Mouse (Mus musculus) CH12.LX (cell line): ENCODE measurements around the gene Prr14l. TPM values are rescaled to one million over a fixed set of nuclear protein-coding genes. Genes with fewer than 3 reads are reported as not detected.

Source experiments
- DNase-seq: peaks from one replicate; pipeline ENCODE4 v3.0.0-alpha.2; 2013; ENCODE audit errors: extremely low read depth
- H3K27ac ChIP-seq: 2 replicates; pipeline ENCODE4 v1.5.1; 2012; ENCODE audit warnings: low read depth, mild to moderate bottlenecking, control low read depth, moderate library complexity; ENCODE audit not compliant: insufficient read depth
- H3K27me3 ChIP-seq: replicated peaks from 2 replicates; pipeline ENCODE3; 2012; ENCODE audit warnings: inconsistent platforms
- H3K36me3 ChIP-seq, 2 experiments: replicated peaks in 1 of 2; 2 replicates each; pipeline versions ENCODE3 to v1.6.1; 2012; ENCODE audit warnings: inconsistent platforms in 1 of 2, low read length in 1 of 2, mild to moderate bottlenecking in 1 of 2, mixed read lengths in 1 of 2, moderate library complexity in 1 of 2; ENCODE audit not compliant: control insufficient read depth in 1 of 2, insufficient read depth in 1 of 2
- H3K4me1 ChIP-seq, 2 experiments: 2 replicates each; pipeline ENCODE4 v1.6.1; 2012; ENCODE audit warnings: inconsistent platforms in 1 of 2, moderate library complexity in 1 of 2; ENCODE audit not compliant: insufficient read depth in 2 of 2, control insufficient read depth in 1 of 2
- H3K4me2 ChIP-seq: 2 replicates; pipeline ENCODE4 v1.6.1; 2012; ENCODE audit warnings: low read depth, mild to moderate bottlenecking, control low read depth; ENCODE audit not compliant: poor library complexity, insufficient read depth, severe bottlenecking
- H3K4me3 ChIP-seq, 3 experiments: fragments of 150-350 bp in 1 of 3; sonication (generic) in 1 of 3; replicated peaks in 1 of 3; 2 replicates each; pipeline versions ENCODE3 to v1.5.1; 2011 to 2012; ENCODE audit warnings: low read depth in 2 of 3, low read length in 2 of 3, mild to moderate bottlenecking in 2 of 3, moderate library complexity in 2 of 3, control low read depth in 1 of 3, improper control_type of control experiment in 1 of 3, inconsistent platforms in 1 of 3, mixed read lengths in 1 of 3; ENCODE audit not compliant: poor library complexity in 1 of 3
- H3K79me2 ChIP-seq: replicated peaks from 2 replicates; pipeline ENCODE4 v1.6.1; 2012; ENCODE audit warnings: mild to moderate bottlenecking, moderate library complexity; ENCODE audit not compliant: control insufficient read depth, poor library complexity, insufficient read depth, severe bottlenecking; ENCODE audit errors: extremely low read depth
- H3K9ac ChIP-seq: 2 replicates; pipeline ENCODE4 v1.6.1; 2012; ENCODE audit warnings: low read depth, mild to moderate bottlenecking, control low read depth, moderate library complexity; ENCODE audit not compliant: insufficient read depth
- H3K9me3 ChIP-seq: replicated peaks from 2 replicates; pipeline ENCODE3; 2012; ENCODE audit warnings: low read length, inconsistent platforms, mixed read lengths
- CHD1 ChIP-seq: IDR thresholded peaks from 2 replicates; pipeline ENCODE4 v1.6.1; 2012; ENCODE audit warnings: low read depth, low read length, improper control_type of control experiment, inconsistent platforms
- CHD2 ChIP-seq: IDR thresholded peaks from 2 replicates; pipeline ENCODE4 v1.6.1; 2011; ENCODE audit warnings: low read length, improper control_type of control experiment
- CTCF ChIP-seq, 2 experiments: IDR thresholded peaks in 1 of 2; conservative IDR thresholded peaks in 1 of 2; 2 replicates each; pipeline ENCODE4 v1.5.1; 2011 to 2012; ENCODE audit warnings: low read depth in 2 of 2, low read length in 2 of 2, improper control_type of control experiment in 1 of 2, inconsistent platforms in 1 of 2, mild to moderate bottlenecking in 1 of 2, moderate library complexity in 1 of 2
- E2F4 ChIP-seq: IDR thresholded peaks from 2 replicates; pipeline ENCODE4 v1.6.1; 2011; ENCODE audit warnings: low read depth, low read length, improper control_type of control experiment; ENCODE audit not compliant: insufficient replicate concordance
- ELF1 ChIP-seq: IDR thresholded peaks from 2 replicates; pipeline ENCODE4 v1.6.1; 2014; ENCODE audit warnings: low read depth, mild to moderate bottlenecking, inconsistent platforms, low read length, improper control_type of control experiment
- EP300 ChIP-seq: IDR thresholded peaks from 2 replicates; pipeline ENCODE4 v1.6.1; 2011; ENCODE audit warnings: low read length, improper control_type of control experiment
- ETS1 ChIP-seq: conservative IDR thresholded peaks from 2 replicates; pipeline ENCODE4 v1.6.1; 2012; ENCODE audit warnings: low read depth, mild to moderate bottlenecking, inconsistent platforms, low read length, improper control_type of control experiment, moderate library complexity
- GABPA ChIP-seq: IDR thresholded peaks from 2 replicates; pipeline ENCODE4 v1.6.1; 2012; ENCODE audit warnings: low read depth, low read length, improper control_type of control experiment, inconsistent platforms; ENCODE audit not compliant: insufficient replicate concordance
- HCFC1 ChIP-seq: IDR thresholded peaks from 2 replicates; pipeline ENCODE4 v1.6.1; 2012; ENCODE audit warnings: low read depth, mild to moderate bottlenecking, inconsistent platforms, low read length, improper control_type of control experiment
- IRF4 ChIP-seq: IDR thresholded peaks from 2 replicates; pipeline ENCODE4 v1.6.1; 2014; ENCODE audit warnings: low read depth, mild to moderate bottlenecking, inconsistent platforms, low read length, improper control_type of control experiment
- KAT2A ChIP-seq: IDR thresholded peaks from 2 replicates; pipeline ENCODE4 v1.6.1; 2012; ENCODE audit warnings: low read length, improper control_type of control experiment, inconsistent platforms; ENCODE audit not compliant: insufficient replicate concordance
- MAFK ChIP-seq: IDR thresholded peaks from 2 replicates; pipeline ENCODE4 v1.6.1; 2011; ENCODE audit warnings: low read length, improper control_type of control experiment; ENCODE audit not compliant: insufficient replicate concordance
- MAX ChIP-seq: IDR thresholded peaks from 2 replicates; pipeline ENCODE4 v1.6.1; 2011; ENCODE audit warnings: low read length, improper control_type of control experiment
- MAZ ChIP-seq: IDR thresholded peaks from 2 replicates; pipeline ENCODE4 v1.6.1; 2012; ENCODE audit warnings: low read depth, mild to moderate bottlenecking, inconsistent platforms, low read length, improper control_type of control experiment, moderate library complexity
- MEF2A ChIP-seq: IDR thresholded peaks from 2 replicates; pipeline ENCODE4 v1.6.1; 2014; ENCODE audit warnings: low read depth, mild to moderate bottlenecking, inconsistent platforms, low read length, improper control_type of control experiment, borderline replicate concordance
- MXI1 ChIP-seq: IDR thresholded peaks from 2 replicates; pipeline ENCODE4 v1.6.1; 2011; ENCODE audit warnings: mild to moderate bottlenecking, low read depth, low read length, improper control_type of control experiment
- MYC ChIP-seq: IDR thresholded peaks from 2 replicates; pipeline ENCODE4 v1.6.1; 2011; ENCODE audit warnings: low read depth, mild to moderate bottlenecking, improper control_type of control experiment, low read length
- NELFE ChIP-seq: IDR thresholded peaks from 2 replicates; pipeline ENCODE4 v1.6.1; 2011; ENCODE audit warnings: low read depth, low read length, improper control_type of control experiment
- NRF1 ChIP-seq: IDR thresholded peaks from 2 replicates; pipeline ENCODE4 v1.6.1; 2014; ENCODE audit warnings: low read depth, mild to moderate bottlenecking, inconsistent platforms, low read length, improper control_type of control experiment, moderate library complexity
- PAX5 ChIP-seq: IDR thresholded peaks from 2 replicates; pipeline ENCODE4 v1.6.1; 2012; ENCODE audit warnings: low read length, inconsistent platforms, mixed read lengths
- POLR2A ChIP-seq: IDR thresholded peaks from 2 replicates; pipeline ENCODE4 v1.6.1; 2011; ENCODE audit warnings: low read depth, mild to moderate bottlenecking, improper control_type of control experiment, low read length
- POLR2AphosphoS2 ChIP-seq: IDR thresholded peaks from 2 replicates; pipeline ENCODE4 v1.6.1; 2011; ENCODE audit warnings: low read depth, low read length, improper control_type of control experiment
- RAD21 ChIP-seq: IDR thresholded peaks from 2 replicates; pipeline ENCODE4 v1.6.1; 2011; ENCODE audit warnings: low read depth, mild to moderate bottlenecking, low read length, improper control_type of control experiment, moderate library complexity
- RCOR1 ChIP-seq: conservative IDR thresholded peaks from 2 replicates; pipeline ENCODE4 v1.6.1; 2012; ENCODE audit warnings: low read depth, mild to moderate bottlenecking, inconsistent platforms, low read length, improper control_type of control experiment
- SIN3A ChIP-seq: IDR thresholded peaks from 2 replicates; pipeline ENCODE4 v1.6.1; 2012; ENCODE audit warnings: low read length, improper control_type of control experiment, inconsistent platforms
- SMC3 ChIP-seq: IDR thresholded peaks from 2 replicates; pipeline ENCODE4 v1.6.1; 2011; ENCODE audit warnings: low read depth, low read length, improper control_type of control experiment
- TBP ChIP-seq: conservative IDR thresholded peaks from 2 replicates; pipeline ENCODE4 v1.6.1; 2011; ENCODE audit warnings: low read depth, low read length, improper control_type of control experiment
- TCF12 ChIP-seq: IDR thresholded peaks from 2 replicates; pipeline ENCODE4 v1.6.1; 2014; ENCODE audit warnings: low read depth, mild to moderate bottlenecking, inconsistent platforms, low read length, improper control_type of control experiment
- UBTF ChIP-seq: IDR thresholded peaks from 2 replicates; pipeline ENCODE4 v1.6.1; 2012; ENCODE audit warnings: low read depth, mild to moderate bottlenecking, inconsistent platforms, low read length, improper control_type of control experiment, moderate library complexity
- USF1 ChIP-seq: IDR thresholded peaks from 2 replicates; pipeline ENCODE4 v1.6.1; 2014; ENCODE audit warnings: low read depth, mild to moderate bottlenecking, inconsistent platforms, low read length, improper control_type of control experiment
- USF2 ChIP-seq: conservative IDR thresholded peaks from 2 replicates; pipeline ENCODE4 v1.6.1; 2011; ENCODE audit warnings: low read depth, low read length, improper control_type of control experiment
- ZKSCAN1 ChIP-seq: IDR thresholded peaks from 2 replicates; pipeline ENCODE4 v1.6.1; 2012; ENCODE audit warnings: low read depth, inconsistent platforms, low read length, improper control_type of control experiment, borderline replicate concordance
- ZMIZ1 ChIP-seq: IDR thresholded peaks from 2 replicates; pipeline ENCODE4 v1.6.1; 2012; ENCODE audit warnings: low read depth, mild to moderate bottlenecking, inconsistent platforms, low read length, improper control_type of control experiment
- ZNF384 ChIP-seq: IDR thresholded peaks from 2 replicates; pipeline ENCODE4 v1.6.1; 2012; ENCODE audit warnings: low read depth, low read length, improper control_type of control experiment, inconsistent platforms
- dilution Hi-C: fragments of 300-500 bp; cut with MboI; formaldehyde crosslinking; loops from 2 replicates; pipeline ENCODE4 v1.14.3; 2020; ENCODE audit warnings: low sequenced_read_pairs; ENCODE audit not compliant: extremely low pct_unique_long_range_greater_than_20kb, extremely low pct_ligation_motif_present
- in situ Hi-C: fragments of 300-500 bp; cut with MboI; formaldehyde crosslinking; loops from 3 replicates; pipeline ENCODE4 v1.14.3; 2019; ENCODE audit warnings: low sequenced_read_pairs, low pct_ligation_motif_present, low pct_unique_long_range_greater_than_20kb, mixed read lengths
- polyA plus RNA-seq: library from polyadenylated mRNA; unstranded; fragments of >175 nt; gene quantifications from 2 replicates; pipeline ENCODE4 v1.2.1, GENCODE M21; 2012; ENCODE audit warnings: low read depth; ENCODE audit not compliant: insufficient read length
- total RNA-seq, 2 experiments: library from RNA; depleted of rRNA; stranded (reverse); fragments of 300-350 nt in 1 of 2; fragments of >200 nt in 1 of 2; gene quantifications; 2 replicates each; pipeline ENCODE4 v1.2.3; 2012 to 2014

Prr14l gene
- total RNA-seq (2012; rRNA removed) (15.6 and 16.8 TPM in 2 replicates), total RNA-seq (2014; rRNA removed) (4.5 and 5.4 TPM in 2 replicates), polyA plus RNA-seq (10.7 and 14.5 TPM in 2 replicates)

GRCm38 (mm10) chr5:32853731-32854507 is at the start of gene Prr14l:
Prr14l (minus strand) TSS chr5:32854256.
- no peaks in the 10 kb centered on the region for H3K27me3 ChIP-seq
- H3K79me2 ChIP-seq: peaks cover 49% of the 10 kb centered on the region
- TF ChIP-seq UBTF (no peak), MEF2A (peak; percentile 76), RAD21 (no peak; the same call in 1 of the 2 replicates), MAZ (peak; percentile 88), USF1 (no peak), EP300 (no peak), POLR2AphosphoS2 (peak; percentile 88), CHD2 (peak; percentile 95), MYC (peak; percentile 82), IRF4 (peak; percentile 58; the same call in 1 of the 2 replicates), ZNF384 (0 out of 2 replicates have a peak, but pooled peaks have one; percentile 27), MAX (peak; percentile 86), TCF12 (peak; percentile 92), KAT2A (peak; percentile 78; the same call in 1 of the 2 replicates), ETS1 (peak; percentile 36), GABPA (no peak), RCOR1 (0 out of 2 replicates have a peak, but pooled peaks have one; percentile 63), NRF1 (peak; percentile 88), SMC3 (no peak), MXI1 (peak; percentile 75), CTCF (conservative IDR thresholded peaks at IDR 0.05 in 1 of 2, IDR thresholded peaks at IDR 0.05 in 1 of 2; ENCODE audit: low read depth in 2 of 2, low read length in 2 of 2) (no peak), SIN3A (no peak; the same call in none of the 2 replicates), ZKSCAN1 (no peak), HCFC1 (peak; percentile 83), ELF1 (peak; percentile 98), CHD1 (no peak), NELFE (peak; percentile 81), USF2 (no peak), ZMIZ1 (peak; percentile 85), PAX5 (no peak), E2F4 (peak; percentile 68; the same call in 1 of the 2 replicates), MAFK (no peak), POLR2A (peak; percentile 91), TBP (peak; percentile 62; the same call in 1 of the 2 replicates)
- in situ Hi-C loops: no loop called here
- H3K36me3 ChIP-seq: peaks cover 0 to 21% of the 10 kb centered on the region in 2 experiments
- H3K9ac ChIP-seq: peak within 1 kb of the TSS; percentile 94
- peaks cover 2 to 26% of the 10 kb centered on the region in 2 experiments; a peak in 3 of 4 replicates for H3K4me1 ChIP-seq
- peak within 1 kb of the TSS; percentile 83 to 98 (median 96) for H3K4me3 ChIP-seq
- H3K27ac ChIP-seq: peak within 1 kb of the TSS; percentile 42; the same call in 1 of the 2 replicates
- no peaks in the 10 kb centered on the region for H3K9me3 ChIP-seq
- dilution Hi-C loops: no loop called here
- DNase-seq: peak; percentile 95
- peak within 1 kb of the TSS; percentile 85 for H3K4me2 ChIP-seq
